Mouse (Mus musculus) heart, embryonic 11.5 days (tissue): ENCODE data around the gene Dlk2. TPM values are rescaled to one million over a fixed set of nuclear protein-coding genes. Genes with fewer than 3 reads are reported as not detected.

Experiments used
- ATAC-seq: fragments of 200-750 bp; cut with Nextera tagmentation; replicated peaks from 2 replicates; pipeline ENCODE4 v1.8.0; 2017; ENCODE audit warnings: moderate library complexity; ENCODE audit not compliant: insufficient number of reproducible peaks, low FRiP score, low TSS enrichment
- H3K27ac ChIP-seq: fragments of 300-500 bp; sonication (generic); 2 replicates; pipeline ENCODE4 v1.5.1; 2014; ENCODE audit warnings: mild to moderate bottlenecking, low read depth, low read length
- H3K27me3 ChIP-seq: fragments of 300-500 bp; sonication (generic); 2 replicates; pipeline ENCODE4 v1.6.1; 2014; ENCODE audit warnings: mild to moderate bottlenecking, low read length, mixed read lengths; ENCODE audit not compliant: control insufficient read depth, insufficient read depth
- H3K36me3 ChIP-seq: fragments of 300-500 bp; sonication (generic); 2 replicates; pipeline ENCODE4 v1.6.1; 2014; ENCODE audit warnings: mild to moderate bottlenecking, low read length, moderate library complexity, mixed read lengths; ENCODE audit not compliant: control insufficient read depth, insufficient read depth
- H3K4me1 ChIP-seq: fragments of 300-500 bp; sonication (generic); 2 replicates; pipeline ENCODE4 v1.6.1; 2014; ENCODE audit warnings: low read length; ENCODE audit not compliant: control insufficient read depth, insufficient read depth
- H3K4me2 ChIP-seq: fragments of 300-500 bp; sonication (generic); 2 replicates; pipeline ENCODE4 v1.6.1; 2014; ENCODE audit warnings: mild to moderate bottlenecking, moderate library complexity
- H3K4me3 ChIP-seq: fragments of 300-500 bp; sonication (generic); 2 replicates; pipeline ENCODE4 v1.5.1; 2014; ENCODE audit warnings: low read depth, low read length
- H3K9ac ChIP-seq: fragments of 300-500 bp; sonication (generic); 2 replicates; pipeline ENCODE4 v1.6.1; 2014; ENCODE audit warnings: mild to moderate bottlenecking, low read depth, low read length, moderate library complexity
- H3K9me3 ChIP-seq: fragments of 300-500 bp; sonication (generic); replicated peaks from 2 replicates; pipeline ENCODE4 v1.6.1; 2016; ENCODE audit warnings: low read length; ENCODE audit not compliant: control insufficient read depth
- WGBS: fragments of 180-500 bp; shearing (Covaris S2); extraction: QIAGEN DNeasy Blood & Tissue Kit; methylation state at CpG from one replicate; pipeline ENCODE4 v1.1.7; 2014; ENCODE audit not compliant: insufficient replicate concordance; 5-methylcytosine and 5-hydroxymethylcytosine counted together
- polyA plus RNA-seq: library from polyadenylated mRNA; unstranded; fragments of >200 nt; fragmentation: Nextera tagmentation; extraction: Ambion mirVana; gene quantifications from 2 replicates; pipeline ENCODE4 v1.2.1, GENCODE M21; 2014

Dlk2 gene
- polyA plus RNA-seq, 1 experiment from 2014 or later = 0.27 TPM

DNA sequence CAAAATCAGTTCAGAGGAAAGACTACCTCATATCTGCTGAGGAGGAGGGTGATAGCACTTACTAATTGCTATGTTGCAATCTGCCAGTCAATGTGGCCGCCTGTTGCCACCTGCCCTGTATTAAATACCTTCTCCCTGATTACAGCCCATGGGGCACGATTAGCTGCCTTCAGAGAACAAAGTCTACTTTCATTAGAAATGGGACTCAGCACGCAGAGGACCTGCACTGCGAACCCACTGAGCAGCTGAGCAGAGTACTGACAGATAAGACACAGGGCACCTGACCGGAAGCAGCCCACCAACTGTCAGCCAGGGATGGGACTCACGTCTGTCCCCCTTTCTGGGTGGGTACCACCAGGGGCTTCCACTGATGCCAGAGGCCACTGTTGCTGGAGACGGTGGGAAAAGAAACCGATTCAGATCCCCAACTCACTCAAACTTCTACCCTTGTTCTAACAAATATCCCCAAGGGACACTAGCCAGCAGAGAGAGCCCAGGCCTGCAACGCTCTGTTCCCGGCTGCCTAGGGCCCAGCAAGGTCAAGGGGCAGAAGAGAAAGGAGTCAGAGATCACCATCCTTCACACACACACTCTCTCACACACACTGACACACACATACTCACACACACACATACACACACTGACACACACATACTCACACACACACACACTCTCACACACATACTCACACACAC lies 29.0 kb upstream of the Dlk2 start:
- peaks cover 12% of the 10 kb centered on the region for H3K36me3 ChIP-seq
- 67% methylated on average over 10 of the region's 10 CpGs for WGBS
- H3K9me3 ChIP-seq = no peaks in the 10 kb centered on the region
- no peaks in the 10 kb centered on the region for H3K27me3 ChIP-seq
- no peak overlapping the region for H3K4me2 ChIP-seq
- peaks cover 18% of the 10 kb centered on the region for H3K4me1 ChIP-seq
- no peak overlapping the region for H3K4me3 ChIP-seq
- H3K27ac ChIP-seq = no peak overlapping the region
- ATAC-seq = no peak
- H3K9ac ChIP-seq = peak overlapping the region; percentile 39; the same call in 1 of the 2 replicates

DNA sequence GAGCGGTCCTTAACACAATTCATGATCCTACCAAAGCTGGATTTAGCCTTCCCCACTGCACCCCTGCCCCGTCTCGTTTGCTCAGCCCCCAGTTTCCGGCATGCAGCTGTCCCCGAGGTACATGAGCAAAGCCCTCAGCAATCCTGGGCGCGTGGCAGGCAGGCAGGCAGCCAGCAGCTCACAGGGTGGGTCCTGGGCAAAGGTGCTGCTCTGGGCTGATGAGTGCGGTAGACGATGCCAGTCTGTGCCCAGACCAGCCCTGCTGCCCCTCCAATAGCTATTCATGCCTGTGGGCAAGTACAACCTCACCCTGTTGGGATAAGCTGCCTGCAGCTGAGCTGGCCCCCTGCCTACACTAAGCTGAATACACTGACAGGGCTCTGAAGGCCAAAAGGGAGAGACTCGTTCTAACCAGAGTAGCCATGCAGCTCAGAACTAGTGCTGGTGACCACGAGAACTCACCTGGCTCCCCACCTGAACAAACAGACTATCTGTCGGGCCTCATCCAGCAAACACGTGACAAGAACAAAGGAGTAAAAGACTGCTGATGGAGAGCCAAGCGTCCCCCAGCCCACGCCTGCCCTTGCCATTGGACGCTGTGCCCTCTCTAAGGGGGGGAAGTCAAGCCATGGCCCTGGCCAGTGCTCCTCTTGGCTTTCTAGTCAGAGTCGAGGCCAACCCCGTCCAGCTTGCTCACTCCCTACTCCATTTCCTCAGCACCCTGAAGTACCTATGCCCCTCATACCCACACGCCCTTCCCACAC lies 27.3 kb upstream of the Dlk2 start:
- ATAC-seq = no peak
- Histone ChIP-seq H3K27ac (no peak overlapping the region), H3K36me3 (no peaks in the 10 kb centered on the region; the same call in 1 of the 2 replicates), H3K27me3 (no peaks in the 10 kb centered on the region), H3K4me3 (no peak overlapping the region), H3K9me3 (no peaks in the 10 kb centered on the region), H3K9ac (no peak overlapping the region), H3K4me2 (no peak overlapping the region), H3K4me1 (peaks cover 28% of the 10 kb centered on the region)
- WGBS = 88% methylated on average over 19 of the region's 19 CpGs

DNA sequence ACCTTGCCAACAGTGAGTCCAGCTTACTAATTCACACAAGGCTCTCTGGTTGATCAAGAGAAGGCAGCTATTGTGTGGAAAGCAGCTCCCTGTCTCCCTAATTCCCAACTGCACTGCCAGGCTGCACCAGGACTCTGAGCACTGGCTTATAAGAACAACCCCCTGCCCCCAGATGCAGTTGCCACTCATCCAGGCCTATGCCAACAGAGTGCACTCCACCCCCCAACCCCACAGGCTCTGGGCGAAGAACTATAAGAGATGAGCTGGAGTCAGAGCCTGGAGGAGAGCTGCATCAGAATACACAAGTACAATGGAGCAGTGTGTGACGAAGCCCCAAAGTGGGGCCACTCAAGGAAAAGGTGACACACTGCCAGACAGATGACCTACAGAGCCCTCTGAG lies 25.2 kb upstream of the Dlk2 start:
- Histone ChIP-seq H3K36me3 (peaks cover 2% of the 10 kb centered on the region; the same call in 1 of the 2 replicates), H3K4me1 (peaks cover 27% of the 10 kb centered on the region), H3K9me3 (no peaks in the 10 kb centered on the region), H3K27ac (no peak overlapping the region), H3K4me3 (no peak overlapping the region), H3K4me2 (no peak overlapping the region), H3K27me3 (no peaks in the 10 kb centered on the region), H3K9ac (no peak overlapping the region)
- ATAC-seq = no peak
- 73% methylated on average over 2 of the region's 2 CpGs for WGBS

DNA sequence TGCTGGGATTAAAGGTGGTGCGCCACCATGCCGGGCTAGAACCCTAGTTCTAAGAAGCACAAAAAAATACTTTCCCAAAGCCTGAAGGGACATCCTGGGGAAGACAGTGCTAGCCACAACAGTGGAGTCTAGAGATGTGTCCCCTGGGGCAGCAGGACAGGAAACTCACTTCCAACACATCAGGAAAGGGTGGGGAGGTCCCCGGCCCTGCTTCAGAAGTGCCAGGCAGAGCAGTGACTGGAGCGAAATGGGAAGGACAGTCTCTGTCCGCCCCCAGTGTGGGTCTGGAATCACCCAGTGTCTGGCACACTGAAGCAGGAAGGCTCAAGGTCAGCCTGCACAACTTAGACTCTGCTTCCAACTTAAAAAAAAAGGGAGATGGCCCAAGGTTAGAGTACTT lies 24.5 kb upstream of the Dlk2 start:
- no peak overlapping the region for H3K9ac ChIP-seq
- H3K27ac ChIP-seq = no peak overlapping the region
- H3K9me3 ChIP-seq = no peaks in the 10 kb centered on the region
- no peak overlapping the region; the same call in 1 of the 2 replicates for H3K4me2 ChIP-seq
- no peaks in the 10 kb centered on the region for H3K27me3 ChIP-seq
- no peak for ATAC-seq
- H3K4me1 ChIP-seq = peaks cover 27% of the 10 kb centered on the region
- H3K36me3 ChIP-seq = peaks cover 2% of the 10 kb centered on the region; the same call in 1 of the 2 replicates
- H3K4me3 ChIP-seq = no peak overlapping the region
- WGBS = 69% methylated on average over 5 of the region's 5 CpGs

DNA sequence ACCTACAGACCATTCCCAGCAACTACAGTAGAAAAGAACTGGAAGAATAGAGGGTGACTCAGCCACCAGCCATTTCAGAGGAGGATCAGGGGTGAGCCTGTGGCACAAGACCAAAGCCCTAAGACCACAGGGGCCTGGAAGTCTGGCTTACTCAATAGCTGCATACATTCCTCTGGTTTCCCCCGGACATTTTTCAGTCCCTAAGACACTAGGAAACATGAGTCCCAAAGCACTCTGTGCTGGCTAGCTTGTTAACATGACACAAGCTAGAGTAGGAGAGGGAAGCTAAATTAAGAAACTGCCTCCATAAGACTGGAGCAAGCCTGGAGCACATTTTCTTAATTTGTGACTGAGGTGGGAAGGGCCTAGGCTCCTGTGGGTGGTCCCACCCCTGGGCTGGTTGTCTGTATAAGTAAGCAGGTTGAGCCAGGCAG lies 23.4 kb upstream of the Dlk2 start:
- H3K4me3 ChIP-seq = no peak overlapping the region
- no peaks in the 10 kb centered on the region for H3K9me3 ChIP-seq
- H3K36me3 ChIP-seq = peaks cover 2% of the 10 kb centered on the region; the same call in 1 of the 2 replicates
- H3K4me2 ChIP-seq = no peak overlapping the region
- peak overlapping the region; percentile 46; the same call in 1 of the 2 replicates for H3K27ac ChIP-seq
- H3K27me3 ChIP-seq = no peaks in the 10 kb centered on the region
- H3K9ac ChIP-seq = no peak overlapping the region
- WGBS = 54% methylated on average over 1 of the region's 1 CpGs
- H3K4me1 ChIP-seq = peaks cover 21% of the 10 kb centered on the region
- no peak for ATAC-seq

DNA sequence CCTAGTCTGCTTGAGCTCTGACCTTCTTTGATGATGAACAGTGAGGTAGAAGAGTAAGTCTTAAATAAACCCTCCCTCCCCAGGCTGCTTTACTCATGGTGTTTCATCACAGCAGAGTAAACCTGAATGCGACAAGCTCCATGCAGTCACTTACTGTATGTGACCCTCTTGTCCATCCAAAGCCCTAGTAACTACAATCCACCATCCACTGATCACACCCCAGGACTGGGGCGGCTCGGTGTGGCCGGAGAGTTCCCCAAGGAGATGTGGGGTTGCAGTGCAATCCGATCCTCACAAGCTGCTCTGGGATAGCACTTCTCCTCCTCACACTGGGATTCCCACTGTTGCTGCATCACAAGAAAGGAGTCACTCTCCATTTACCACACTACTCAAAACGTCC lies 22.8 kb upstream of the Dlk2 start:
- H3K9me3 ChIP-seq = no peaks in the 10 kb centered on the region
- no peaks in the 10 kb centered on the region for H3K27me3 ChIP-seq
- no peak for ATAC-seq
- peak overlapping the region; percentile 22; the same call in 1 of the 2 replicates for H3K27ac ChIP-seq
- no peak overlapping the region for H3K4me2 ChIP-seq
- 66% methylated on average over 6 of the region's 6 CpGs for WGBS
- peaks cover 7% of the 10 kb centered on the region; the same call in 1 of the 2 replicates for H3K36me3 ChIP-seq
- peak overlapping the region; percentile 11; the same call in 1 of the 2 replicates for H3K9ac ChIP-seq
- peaks cover 21% of the 10 kb centered on the region for H3K4me1 ChIP-seq
- H3K4me3 ChIP-seq = no peak overlapping the region

DNA sequence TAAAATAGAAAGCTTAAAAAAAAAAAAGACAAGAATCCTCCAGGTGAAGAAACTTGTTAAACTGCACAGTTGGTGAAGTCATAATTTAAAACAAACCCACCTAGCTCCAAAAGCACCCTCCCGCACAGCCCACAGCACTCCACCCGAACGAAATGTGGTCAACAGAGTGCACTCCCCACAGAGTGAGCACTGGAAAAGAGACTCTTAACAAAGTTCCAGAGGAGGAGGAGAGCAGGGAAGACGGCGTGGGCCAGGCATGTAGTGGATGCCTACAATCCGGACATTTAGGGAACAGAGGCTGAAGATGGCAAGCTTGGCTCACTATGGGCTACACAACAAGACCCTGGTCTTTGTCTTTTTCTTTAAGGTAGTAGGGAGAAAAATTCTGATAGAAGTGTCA lies 22.2 kb upstream of the Dlk2 start:
- H3K27me3 ChIP-seq = no peaks in the 10 kb centered on the region
- no peak for ATAC-seq
- H3K9ac ChIP-seq = no peak overlapping the region
- no peaks in the 10 kb centered on the region for H3K9me3 ChIP-seq
- no peak overlapping the region for H3K27ac ChIP-seq
- H3K4me3 ChIP-seq = no peak overlapping the region
- H3K4me1 ChIP-seq = peaks cover 21% of the 10 kb centered on the region
- peaks cover 11% of the 10 kb centered on the region; the same call in 1 of the 2 replicates for H3K36me3 ChIP-seq
- H3K4me2 ChIP-seq = no peak overlapping the region
- WGBS = 91% methylated on average over 6 of the region's 6 CpGs

DNA sequence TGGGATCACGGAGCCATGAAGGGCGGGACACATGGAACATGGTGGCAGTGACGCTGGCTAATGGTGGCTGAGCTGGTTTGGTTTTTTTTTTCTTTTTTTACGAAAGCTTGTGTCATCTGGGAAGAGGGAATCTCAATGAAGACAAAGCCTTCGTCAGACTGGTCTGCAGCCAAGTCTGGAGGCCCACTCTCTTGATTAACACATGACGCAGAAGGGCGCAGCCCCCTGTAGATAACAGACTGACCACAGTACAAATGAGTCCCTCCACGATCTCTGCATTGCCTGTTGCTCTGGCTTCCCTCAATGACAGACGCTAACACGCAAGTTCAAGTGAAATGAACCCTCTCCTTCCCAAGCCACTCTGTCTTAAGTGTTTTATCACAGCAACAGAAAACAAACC lies 21.7 kb upstream of the Dlk2 start:
- peaks cover 21% of the 10 kb centered on the region for H3K4me1 ChIP-seq
- 57% methylated on average over 10 of the region's 10 CpGs for WGBS
- no peak; the same call in 1 of the 2 replicates for ATAC-seq
- H3K4me3 ChIP-seq = no peak overlapping the region
- no peaks in the 10 kb centered on the region for H3K9me3 ChIP-seq
- H3K4me2 ChIP-seq = no peak overlapping the region
- H3K27ac ChIP-seq = no peak overlapping the region
- no peaks in the 10 kb centered on the region for H3K27me3 ChIP-seq
- no peak overlapping the region for H3K9ac ChIP-seq
- peaks cover 14% of the 10 kb centered on the region; the same call in 1 of the 2 replicates for H3K36me3 ChIP-seq
